Mouse (Mus musculus) cerebellum, adult 2 months (tissue): ENCODE results near the gene Fbrsl1.

Experiments
- CTCF ChIP-seq: fragments of 200-500 bp; IDR thresholded peaks from 2 replicates; pipeline ENCODE4 v1.5.1; 2011; ENCODE audit warnings: low read depth, mild to moderate bottlenecking, control low read depth, low read length, moderate library complexity, borderline replicate concordance; ENCODE audit not compliant: insufficient read depth
- POLR2A ChIP-seq: fragments of 200-500 bp; IDR thresholded peaks from 2 replicates; pipeline ENCODE4 v1.6.1; 2011; ENCODE audit warnings: low read length, control low read depth, borderline replicate concordance; ENCODE audit not compliant: insufficient read depth

GRCm38 (mm10) chr5:110466531-110467424 lies 18.5 kb upstream of the Fbrsl1 start:
- TF ChIP-seq CTCF, result no peak
- TF ChIP-seq POLR2A, result no peak
